Mouse (Mus musculus) embryonic facial prominence, embryonic 10.5 days (tissue): Measurements from ENCODE around the gene Six3. TPM values are rescaled to one million over a fixed set of nuclear protein-coding genes. Genes with fewer than 3 reads are reported as not detected.

ENCODE experiments used
- DNase-seq: peaks from one replicate; pipeline ENCODE4 v3.0.0-alpha.2; 2017; ENCODE audit warnings: low spot score
- H3K27ac ChIP-seq: fragments of 300-500 bp; sonication (generic); replicated peaks from 2 replicates; pipeline ENCODE4 v1.5.1; 2016; ENCODE audit warnings: mild to moderate bottlenecking
- H3K27me3 ChIP-seq: fragments of 300-500 bp; sonication (generic); replicated peaks from 2 replicates; pipeline ENCODE4 v1.6.1; 2016; ENCODE audit warnings: low read depth, mild to moderate bottlenecking; ENCODE audit not compliant: poor library complexity, severe bottlenecking
- H3K36me3 ChIP-seq: fragments of 300-500 bp; sonication (generic); replicated peaks from 2 replicates; pipeline ENCODE4 v1.6.1; 2016; ENCODE audit warnings: mild to moderate bottlenecking, moderate library complexity
- H3K4me1 ChIP-seq: fragments of 300-500 bp; sonication (generic); 2 replicates; pipeline ENCODE4 v1.6.1; 2016
- H3K4me3 ChIP-seq: fragments of 300-500 bp; sonication (generic); 2 replicates; pipeline ENCODE4 v1.5.1; 2016; ENCODE audit warnings: mild to moderate bottlenecking, moderate library complexity
- H3K9me3 ChIP-seq: fragments of 300-500 bp; sonication (generic); 2 replicates; pipeline ENCODE4 v1.6.1; 2016; ENCODE audit warnings: mild to moderate bottlenecking
- WGBS: fragments of 180-500 bp; shearing (Covaris S2); methylation state at CpG from one replicate; pipeline ENCODE4 v1.1.7; 2016; 5-methylcytosine and 5-hydroxymethylcytosine counted together
- polyA plus RNA-seq: library from polyadenylated mRNA; unstranded; fragments of >200 nt; fragmentation: Nextera tagmentation; extraction: Ambion mirVana; gene quantifications from 2 replicates; pipeline ENCODE4 v1.2.1, GENCODE M21; 2016

The Six3 gene
- polyA plus RNA-seq, 1 experiment from 2014 or later, result 13.1 TPM

GRCm38 (mm10) chr17:85645312-85645711, 31.9 kb downstream of the Six3 start:
- DNase-seq, result peak; percentile 39
- Histone ChIP-seq H3K27ac (peak overlapping the region; percentile 76), H3K27me3 (peaks cover 88% of the 10 kb centered on the region), H3K9me3 (no peaks in the 10 kb centered on the region), H3K36me3 (no peaks in the 10 kb centered on the region), H3K4me1 (peaks cover 18% of the 10 kb centered on the region), H3K4me3 (peak overlapping the region; percentile 59)
- 7% methylated on average over 11 of the region's 12 CpGs for WGBS

DNA sequence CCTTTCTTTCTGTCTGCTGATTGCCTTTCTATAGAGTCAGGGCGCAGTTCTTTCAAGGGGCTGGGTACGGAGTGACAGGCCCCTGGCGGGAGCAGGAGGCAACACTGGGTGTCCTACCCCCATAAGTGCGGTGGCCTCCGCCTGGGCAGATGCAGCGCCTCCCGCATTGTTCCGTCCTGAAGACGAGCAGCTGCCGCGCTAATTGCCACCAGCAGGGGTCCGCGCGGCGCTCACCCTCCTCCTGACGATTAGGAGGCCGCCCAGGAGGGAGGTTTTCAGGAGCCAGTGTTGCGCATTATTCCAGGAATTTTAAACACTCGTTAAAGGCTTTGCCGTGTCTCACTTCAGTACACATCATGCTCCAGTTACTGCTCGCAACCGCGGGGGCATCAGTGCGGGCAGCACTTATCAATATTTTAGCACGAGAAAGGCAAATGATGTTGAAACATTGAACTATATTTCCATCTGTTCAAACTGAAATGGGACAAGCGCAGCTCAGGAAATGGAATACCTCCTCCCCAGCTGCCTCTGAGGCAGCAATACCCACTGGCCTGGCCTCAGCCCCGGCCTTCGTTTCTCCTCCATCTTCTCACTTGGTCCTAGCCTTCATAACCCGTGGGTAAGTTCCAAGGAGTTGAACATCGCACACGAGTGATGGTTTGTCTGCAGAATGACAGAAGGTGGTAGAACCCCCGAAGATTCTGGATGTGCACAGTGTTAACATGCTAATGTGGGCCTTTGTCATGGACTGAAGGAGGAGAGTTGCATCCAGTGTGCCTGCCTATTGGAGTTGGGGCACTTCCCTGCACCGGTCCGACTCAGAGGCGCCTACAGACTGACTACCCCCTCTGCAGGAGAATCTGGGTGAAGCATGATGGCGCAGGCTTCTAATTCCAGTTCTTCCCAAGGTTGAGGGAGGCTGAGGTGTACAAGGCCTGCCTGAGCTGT, 32.6 kb downstream of the Six3 start:
- Histone ChIP-seq H3K4me3 (peak overlapping the region; percentile 59), H3K27me3 (peaks cover 81% of the 10 kb centered on the region), H3K36me3 (no peaks in the 10 kb centered on the region), H3K27ac (peak overlapping the region; percentile 76), H3K4me1 (peaks cover 18% of the 10 kb centered on the region), H3K9me3 (no peaks in the 10 kb centered on the region)
- DNase-seq, result peak; percentile 87
- WGBS, result 2% methylated on average over 36 of the region's 36 CpGs

DNA sequence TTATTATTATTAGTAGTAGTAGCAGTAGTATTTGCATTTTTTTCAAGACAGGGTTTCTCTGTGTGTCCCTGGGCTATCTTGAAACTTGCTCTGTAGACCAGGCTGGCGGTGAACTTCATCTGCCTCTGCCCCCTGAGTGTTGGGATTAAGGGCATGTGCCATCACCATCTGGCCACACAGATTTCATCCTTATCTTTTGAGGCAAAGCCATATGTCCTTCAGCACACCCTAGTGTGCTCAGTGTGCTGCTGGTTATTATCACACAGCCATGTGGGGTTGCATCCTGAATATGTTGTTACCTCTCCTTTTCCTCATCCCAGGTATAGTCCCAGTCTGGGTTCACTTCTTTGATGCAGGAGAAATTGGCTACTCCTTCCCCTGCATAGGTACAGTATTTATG, 46.6 kb downstream of the Six3 start:
- no peak for DNase-seq
- no peaks in the 10 kb centered on the region for H3K9me3 ChIP-seq
- H3K27ac ChIP-seq, result no peak overlapping the region
- peaks cover 9% of the 10 kb centered on the region for H3K4me1 ChIP-seq
- 78% methylated on average over 1 of the region's 1 CpGs for WGBS
- peaks cover 41% of the 10 kb centered on the region for H3K27me3 ChIP-seq
- H3K36me3 ChIP-seq, result no peaks in the 10 kb centered on the region
- H3K4me3 ChIP-seq, result no peak overlapping the region

- no peak overlapping the region for H3K4me3 ChIP-seq
- H3K27ac ChIP-seq, result no peak overlapping the region
- no peak for DNase-seq
- 79% methylated on average over 5 of the region's 5 CpGs for WGBS
- no peaks in the 10 kb centered on the region for H3K36me3 ChIP-seq
- H3K9me3 ChIP-seq, result no peaks in the 10 kb centered on the region
- H3K27me3 ChIP-seq, result peaks cover 55% of the 10 kb centered on the region
- peaks cover 14% of the 10 kb centered on the region for H3K4me1 ChIP-seq
Measured at GRCm38 (mm10) chr17:85661521-85661920, 48.1 kb downstream of the Six3 start.

DNA sequence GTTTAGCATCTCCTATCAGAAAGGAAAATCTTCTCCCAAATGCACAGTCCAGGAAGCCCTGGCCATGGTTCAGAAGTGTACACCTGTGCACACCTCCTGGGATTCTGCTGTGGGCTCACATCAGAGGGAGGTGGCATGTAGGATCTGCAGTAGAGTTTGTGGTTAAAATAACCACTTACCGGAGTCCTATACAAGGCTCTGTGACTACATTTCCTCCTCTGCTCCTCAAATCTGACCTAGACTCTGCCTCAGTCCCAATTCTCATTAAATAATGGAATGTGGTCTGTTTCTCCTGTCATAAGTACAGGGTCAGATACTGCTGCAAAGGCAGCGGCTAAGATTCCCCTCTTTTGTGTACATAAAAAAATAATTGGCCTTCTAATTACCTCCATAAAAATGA, 50.8 kb downstream of the Six3 start:
- DNase-seq, result no peak
- Histone ChIP-seq H3K36me3 (no peaks in the 10 kb centered on the region), H3K4me3 (peak overlapping the region; percentile 52; the same call in 1 of the 2 replicates), H3K27ac (0 out of 2 replicates have a peak overlapping the region, but pooled peaks have one; percentile 61), H3K27me3 (peaks cover 70% of the 10 kb centered on the region), H3K9me3 (no peaks in the 10 kb centered on the region), H3K4me1 (peaks cover 14% of the 10 kb centered on the region)
- 48% methylated on average over 2 of the region's 2 CpGs for WGBS

- H3K9me3 ChIP-seq, result no peaks in the 10 kb centered on the region
- peaks cover 14% of the 10 kb centered on the region for H3K4me1 ChIP-seq
- H3K4me3 ChIP-seq, result peak overlapping the region; percentile 52
- 2% methylated on average over 20 of the region's 20 CpGs for WGBS
- H3K27ac ChIP-seq, result peak overlapping the region; percentile 61; the same call in 1 of the 2 replicates
- no peaks in the 10 kb centered on the region for H3K36me3 ChIP-seq
- H3K27me3 ChIP-seq, result peaks cover 74% of the 10 kb centered on the region
- peak; percentile 84 for DNase-seq
Measured at GRCm38 (mm10) chr17:85664618-85665320, 51.4 kb downstream of the Six3 start.

Other genes starting within 250 kb of the Six3 start
- gene Six2, start 74.7 kb downstream of the Six3 start, polyA plus RNA-seq, result 10.1 and 15.6 TPM in 2 replicates